Mouse (Mus musculus) bone marrow macrophage, adult 2 months (primary cell): Measurements from ENCODE around the gene Gcnt3.

Experiments
- CTCF ChIP-seq: IDR thresholded peaks from 2 replicates; pipeline ENCODE4 v1.5.1; 2012; ENCODE audit warnings: low read depth, mild to moderate bottlenecking, low read length, moderate library complexity
- POLR2A ChIP-seq: IDR thresholded peaks from 2 replicates; pipeline ENCODE4 v1.6.1; 2012; ENCODE audit warnings: mild to moderate bottlenecking, low read depth, low read length, borderline replicate concordance

- no peak for TF ChIP-seq POLR2A
- TF ChIP-seq CTCF, result no peak
Observed at GRCm38 (mm10) chr9:70039597-70040385, 1.9 kb upstream of the Gcnt3 start.
